Mouse (Mus musculus) spleen, adult 2 months (tissue): ENCODE results near the gene Hoxc5. TPM values are rescaled to one million over a fixed set of nuclear protein-coding genes. Genes with fewer than 3 reads are reported as not detected.

Experiments used
- DNase-seq, 2 experiments: peaks; one replicate each; pipeline versions ENCODE4 v3.0.0 to v3.0.0-alpha.2; 2012 to 2021; ENCODE audit warnings: low spot score in 2 of 2, low read depth in 1 of 2
- H3K27ac ChIP-seq: fragments of 200-500 bp; 2 replicates; pipeline ENCODE4 v1.5.1; 2012; ENCODE audit warnings: low read length, inconsistent platforms; ENCODE audit not compliant: insufficient read depth
- H3K27me3 ChIP-seq: fragments of 200-500 bp; 2 replicates; pipeline ENCODE4 v1.6.1; 2012; ENCODE audit warnings: mild to moderate bottlenecking, moderate library complexity, low read length, inconsistent platforms; ENCODE audit not compliant: control insufficient read depth, insufficient read depth
- H3K36me3 ChIP-seq: fragments of 200-500 bp; 2 replicates; pipeline ENCODE4 v1.6.1; 2012; ENCODE audit warnings: mild to moderate bottlenecking, low read length, inconsistent platforms; ENCODE audit not compliant: control insufficient read depth, insufficient read depth
- H3K4me1 ChIP-seq: fragments of 200-500 bp; 2 replicates; pipeline ENCODE4 v1.6.1; 2011; ENCODE audit warnings: inconsistent platforms; ENCODE audit not compliant: control insufficient read depth, insufficient read depth, insufficient read length
- H3K4me3 ChIP-seq: fragments of 200-500 bp; 2 replicates; pipeline ENCODE4 v1.5.1; 2011; ENCODE audit warnings: mild to moderate bottlenecking, inconsistent platforms; ENCODE audit not compliant: insufficient read depth, insufficient read length; ENCODE audit errors: extremely low read depth
- CTCF ChIP-seq: fragments of 200-500 bp; IDR thresholded peaks from 2 replicates; pipeline ENCODE4 v1.5.1; 2011; ENCODE audit warnings: mild to moderate bottlenecking, inconsistent platforms; ENCODE audit not compliant: insufficient read depth, insufficient read length, insufficient replicate concordance; ENCODE audit errors: extremely low read depth
- POLR2A ChIP-seq: fragments of 200-500 bp; IDR thresholded peaks from 2 replicates; pipeline ENCODE4 v1.6.1; 2011; ENCODE audit warnings: low read depth, low read length, inconsistent platforms
- WGBS: fragments of 180-500 bp; shearing (Covaris S2); methylation state at CpG from one replicate; pipeline ENCODE4 v1.1.7; 2018; 5-methylcytosine and 5-hydroxymethylcytosine counted together
- polyA plus RNA-seq: library from polyadenylated mRNA; depleted of rRNA; stranded (reverse); fragments of >200 nt; gene quantifications from 2 replicates; pipeline ENCODE4 v1.2.3, GENCODE M21; 2012

Hoxc5 gene
- polyA plus RNA-seq, 1 experiment = 0.05 TPM

DNA sequence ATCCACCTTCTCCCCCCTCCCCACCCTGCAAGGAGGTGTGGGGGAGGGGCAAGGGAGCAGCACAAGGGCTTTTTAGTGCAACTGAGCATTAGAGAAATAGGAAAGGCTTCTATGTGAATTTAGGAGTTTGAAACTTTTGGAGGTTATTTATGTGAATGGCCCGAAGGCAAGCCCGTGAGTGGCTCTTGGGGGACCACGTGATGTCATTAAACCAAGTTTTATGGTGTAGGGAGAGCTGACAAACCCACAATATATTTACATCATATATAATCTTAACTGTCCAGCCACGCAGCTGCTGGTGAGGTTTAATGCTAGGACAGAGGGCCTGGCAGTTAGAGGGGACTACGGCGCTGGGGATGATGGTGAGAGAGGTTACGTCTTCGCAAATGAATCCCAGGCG, 51.4 kb downstream of the Hoxc5 start, which contains the start of gene Hoxc4:
Hoxc4 (plus strand) TSS at position 299 of the 400 bp plus-strand sequence.
- WGBS = 73% methylated on average over 9 of the region's 9 CpGs
- Histone ChIP-seq H3K27ac (no peak within 1 kb of the TSS), H3K27me3 (peaks cover 15% of the 10 kb centered on the region), H3K4me1 (peaks cover 2% of the 10 kb centered on the region; the same call in 1 of the 2 replicates), H3K4me3 (no peak within 1 kb of the TSS), H3K36me3 (no peaks in the 10 kb centered on the region)
- TF ChIP-seq CTCF = no peak
- DNase-seq = no peak

DNA sequence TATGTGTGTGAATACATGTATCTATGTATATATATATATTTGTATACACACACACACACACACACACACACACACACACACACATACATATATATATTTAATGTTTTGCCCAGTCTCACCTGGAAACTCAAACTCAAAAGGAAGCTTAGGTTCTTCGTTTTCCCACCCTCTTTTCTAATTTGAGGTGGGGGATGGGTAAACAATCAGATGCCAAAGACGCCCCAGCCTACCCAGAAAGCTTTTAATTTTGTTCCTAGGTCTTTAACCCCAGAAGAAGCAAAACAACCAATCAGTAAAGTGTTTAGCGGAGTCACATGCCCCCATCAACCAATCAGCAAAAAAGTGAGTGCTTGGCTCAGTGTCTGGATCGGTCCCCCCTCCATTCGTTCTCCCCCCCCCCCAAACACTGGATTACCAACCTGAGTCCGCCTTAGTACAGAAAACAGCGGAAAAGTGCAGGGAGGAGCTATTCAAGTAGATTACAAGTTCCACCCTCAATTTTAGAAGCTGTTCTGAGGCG, 53.7 kb downstream of the Hoxc5 start:
- Histone ChIP-seq H3K27me3 (peaks cover 2% of the 10 kb centered on the region; the same call in 1 of the 2 replicates), H3K4me3 (no peak overlapping the region), H3K4me1 (no peaks in the 10 kb centered on the region), H3K27ac (no peak overlapping the region), H3K36me3 (no peaks in the 10 kb centered on the region)
- no peak for TF ChIP-seq CTCF
- TF ChIP-seq POLR2A = no peak
- no peak for DNase-seq
- WGBS = 16% methylated on average over 8 of the region's 8 CpGs

DNA sequence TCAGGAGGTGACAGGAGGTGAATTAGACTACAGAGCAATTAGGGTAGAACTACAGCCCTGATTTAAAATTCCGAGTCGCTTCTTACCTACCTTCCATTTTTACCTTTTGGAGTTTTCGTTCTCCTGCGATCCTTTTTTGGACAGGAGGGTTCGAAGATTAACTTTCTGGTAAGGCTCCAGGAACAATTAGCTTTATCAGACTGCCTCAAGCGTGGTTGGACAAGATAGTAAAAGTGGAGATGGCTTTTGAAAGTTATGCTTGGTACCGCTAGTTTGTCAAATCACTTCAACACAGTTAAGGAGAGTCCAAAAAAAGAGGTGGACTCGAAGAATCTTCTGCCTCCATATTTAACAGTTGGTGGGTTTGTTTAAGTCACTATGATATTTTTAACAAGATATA, 54.3 kb downstream of the Hoxc5 start:
- 17% methylated on average over 8 of the region's 8 CpGs for WGBS
- H3K36me3 ChIP-seq = no peaks in the 10 kb centered on the region
- DNase-seq = no peak
- TF ChIP-seq CTCF (no peak), POLR2A (no peak)
- peaks cover 6% of the 10 kb centered on the region for H3K27me3 ChIP-seq
- H3K4me1 ChIP-seq = no peaks in the 10 kb centered on the region
- no peak overlapping the region for H3K27ac ChIP-seq
- no peak overlapping the region for H3K4me3 ChIP-seq

- Histone ChIP-seq H3K27ac (no peak overlapping the region), H3K4me1 (no peaks in the 10 kb centered on the region), H3K4me3 (no peak overlapping the region), H3K36me3 (no peaks in the 10 kb centered on the region), H3K27me3 (peaks cover 16% of the 10 kb centered on the region)
- TF ChIP-seq POLR2A = no peak
- TF ChIP-seq CTCF = no peak
- WGBS = 13% methylated on average over 2 of the region's 2 CpGs
- DNase-seq = no peak
These were observed 56.9 kb downstream of the Hoxc5 start for GRCm38 (mm10) chr15:103024131-103024530.

DNA sequence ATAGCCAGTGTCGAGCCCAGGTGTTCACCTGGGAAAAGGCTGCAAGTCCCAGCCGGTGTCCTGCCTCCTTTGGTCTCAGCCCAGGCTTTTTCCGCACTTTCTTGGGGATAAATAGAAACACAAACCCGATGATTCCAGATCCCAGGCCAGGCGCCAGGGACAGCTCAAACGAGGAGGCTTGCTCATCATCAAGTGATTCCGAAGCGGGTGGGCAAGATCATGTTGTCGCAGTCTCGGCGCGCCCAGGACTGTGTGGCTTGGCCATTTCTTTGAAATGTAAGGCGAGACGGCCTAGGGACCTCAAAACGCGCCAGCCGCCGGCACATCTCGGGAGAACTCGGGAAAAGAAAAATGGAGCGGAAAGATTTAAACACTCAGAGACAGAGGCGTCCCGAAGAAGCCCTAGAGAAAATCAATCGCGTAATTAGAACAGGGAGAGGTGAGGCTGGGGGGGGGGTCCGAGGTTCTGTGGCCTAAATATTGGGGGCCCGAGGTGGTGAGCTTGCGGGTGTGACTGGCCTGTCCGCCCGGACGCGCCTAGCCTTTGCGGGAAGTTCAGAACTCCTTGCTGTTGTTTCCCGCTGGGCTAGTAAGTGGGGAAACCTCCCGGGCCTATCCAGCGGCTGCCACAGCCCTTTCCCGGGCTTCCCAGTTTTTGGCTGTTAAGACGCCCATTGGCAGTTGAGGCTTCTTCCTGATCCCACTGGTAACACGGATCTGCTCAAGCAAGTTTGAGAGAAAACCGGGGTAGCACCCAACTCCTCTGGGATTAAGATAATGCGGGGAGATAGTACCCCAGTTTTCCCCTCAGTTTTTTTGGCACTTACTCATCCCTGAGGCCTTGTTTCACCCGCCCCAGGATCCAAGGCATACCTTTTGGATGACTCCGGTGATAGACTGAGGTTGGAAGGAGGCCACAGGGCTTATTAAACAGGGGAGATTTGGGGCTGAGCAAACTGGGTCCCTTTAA, 60.3 kb downstream of the Hoxc5 start:
- no peak for DNase-seq
- Histone ChIP-seq H3K4me1 (no peaks in the 10 kb centered on the region), H3K4me3 (no peak overlapping the region), H3K36me3 (no peaks in the 10 kb centered on the region), H3K27me3 (peaks cover 18% of the 10 kb centered on the region), H3K27ac (no peak overlapping the region)
- 11% methylated on average over 43 of the region's 43 CpGs for WGBS
- no peak for TF ChIP-seq POLR2A
- TF ChIP-seq CTCF = no peak

DNA sequence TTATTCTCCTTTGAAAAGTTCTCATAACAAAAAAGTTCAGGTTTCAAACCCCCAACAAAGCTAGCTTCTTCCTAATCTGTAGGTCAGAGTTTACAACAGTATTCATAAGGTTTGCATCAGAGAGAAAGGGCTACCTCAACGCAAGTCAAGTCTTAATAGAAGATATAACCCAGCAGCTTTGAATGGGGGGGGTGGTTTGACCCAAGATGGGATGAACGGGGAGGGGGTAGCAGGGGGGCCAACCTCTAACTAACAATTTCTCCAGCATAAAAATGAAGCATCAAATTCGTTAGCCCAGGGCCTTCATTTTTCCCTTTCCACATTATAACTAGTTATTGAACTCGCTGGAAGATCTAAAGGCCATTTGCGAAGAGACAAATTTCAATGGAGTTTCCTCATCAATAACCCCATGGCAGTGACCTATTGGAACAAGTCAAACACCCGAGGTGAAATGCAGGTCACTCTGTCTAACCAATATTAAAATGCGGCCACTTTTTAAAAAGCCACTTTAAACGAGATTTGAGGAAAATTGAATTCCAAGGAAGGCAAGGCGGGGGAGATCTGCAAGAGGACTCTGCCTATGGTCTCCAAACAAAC, 61.8 kb downstream of the Hoxc5 start:
- no peak for DNase-seq
- Histone ChIP-seq H3K4me1 (no peaks in the 10 kb centered on the region), H3K27ac (no peak overlapping the region), H3K27me3 (peaks cover 20% of the 10 kb centered on the region), H3K36me3 (no peaks in the 10 kb centered on the region), H3K4me3 (no peak overlapping the region)
- no peak for TF ChIP-seq POLR2A
- no peak for TF ChIP-seq CTCF
- WGBS = 59% methylated on average over 9 of the region's 9 CpGs
